8 mouse cellular contexts compared by ENCODE assay signal in the genomic region with DNA sequence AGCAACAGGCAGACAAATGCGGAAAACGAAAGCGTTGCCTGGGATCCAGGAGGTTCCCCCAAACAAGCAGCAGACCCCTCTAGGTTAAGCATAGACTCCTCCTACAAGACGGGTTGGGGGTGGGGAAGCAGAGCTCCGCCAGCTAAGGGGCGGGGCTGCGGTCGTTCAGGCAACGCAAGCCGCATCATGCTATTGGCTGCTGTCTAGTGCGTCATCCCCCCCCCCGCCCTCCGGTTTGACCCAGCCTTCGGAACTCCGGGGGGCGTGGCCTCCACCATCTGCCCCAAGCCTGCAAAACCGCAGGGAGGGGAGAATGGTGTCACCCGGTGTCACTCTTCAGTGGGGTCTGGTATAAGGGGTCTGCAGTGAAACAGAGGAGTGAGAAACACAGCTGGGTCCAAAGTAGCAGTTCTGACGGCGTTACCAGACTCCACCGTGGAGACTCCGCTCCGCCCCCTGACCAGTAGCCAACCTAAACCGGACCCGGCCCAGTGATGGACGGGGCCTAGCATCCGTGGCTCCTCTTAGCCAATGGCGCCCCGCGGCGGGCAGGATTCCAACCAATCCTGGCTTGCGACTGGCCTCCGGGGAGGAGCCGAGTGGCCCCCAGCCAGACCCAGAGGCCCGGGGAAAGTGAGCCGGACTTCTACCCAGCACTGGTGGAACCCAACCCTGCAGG. TPM values are rescaled to one million over a fixed set of nuclear protein-coding genes. Genes with fewer than 3 reads are reported as not detected.
DNase-seq lines count a peak whose midpoint lies in the region; ATAC-seq lines count a peak whose summit lies in the region.

Sertad3 (plus strand) TSS at position 613 of the 679 bp plus-strand sequence.

- H3K9ac ChIP-seq in hindbrain, embryonic 16.5 days (ENCODE audit: low read depth, low read length) = peak within 1 kb of the TSS; percentile 67

- no peaks in the 10 kb centered on the region for H3K9me3 ChIP-seq in hindbrain, embryonic 16.5 days (ENCODE audit: control insufficient read depth, low read length)

- under 1% methylated on average over 36 of the region's 36 CpGs for WGBS in hindbrain, embryonic 16.5 days
- WGBS in macrophage (ENCODE audit: missing documents) = under 1% methylated on average over 31 of the region's 36 CpGs

- H3K27me3 ChIP-seq in hindbrain, embryonic 16.5 days (replicated peaks; ENCODE audit: control insufficient read depth, insufficient read depth, low read length) = no peaks in the 10 kb centered on the region

- H3K36me3 ChIP-seq in hindbrain, embryonic 16.5 days (ENCODE audit: control insufficient read depth, insufficient read depth, low read length) = no peaks in the 10 kb centered on the region
- H3K36me3 ChIP-seq in macrophage (ENCODE audit: inconsistent target) = peaks cover 13% of the 10 kb centered on the region

- H3K4me2 ChIP-seq in hindbrain, embryonic 16.5 days (ENCODE audit: low read length) = peak within 1 kb of the TSS; percentile 91

- peak within 1 kb of the TSS; percentile 80 for H3K27ac ChIP-seq in hindbrain, embryonic 16.5 days (ENCODE audit: low read depth, low read length)
- peak within 1 kb of the TSS; percentile 78 for H3K27ac ChIP-seq in macrophage

- peaks cover 9% of the 10 kb centered on the region for H3K4me1 ChIP-seq in hindbrain, embryonic 16.5 days (ENCODE audit: control insufficient read depth, insufficient read depth, low read depth, low read length)

- peaks cover 24% of the 10 kb centered on the region for H3K79me2 ChIP-seq in macrophage (ENCODE audit: inconsistent target)

- peak; percentile 94 for ATAC-seq in hindbrain, embryonic 16.5 days

- peak; percentile 94 for DNase-seq in T-cell, adult 2 months (ENCODE audit: low spot score)
- peak; percentile 100 for DNase-seq in cerebellum, postnatal 36 days
- DNase-seq in frontal cortex, postnatal 36 days (ENCODE audit: low spot score in 2 of 2) = peak; percentile 98 to 99
- DNase-seq in left cerebral cortex, adult 18-20 months (ENCODE audit: low spot score in 2 of 2) = peak; percentile 98 to 99
- DNase-seq in right cerebral cortex, adult 18-20 months = peak; percentile 98
- peak; percentile 99 for DNase-seq in urinary bladder, postnatal 10 days (ENCODE audit: low spot score)

- H3K4me3 ChIP-seq in hindbrain, embryonic 16.5 days (ENCODE audit: low read length) = peak within 1 kb of the TSS; percentile 70
- H3K4me3 ChIP-seq in macrophage (ENCODE audit: inconsistent target) = peak within 1 kb of the TSS; percentile 96

RNA-seq across cellular contexts. Expression of gene Sertad3, which starts in this region (rescaled TPM):
- polyA plus RNA-seq in hindbrain, embryonic 16.5 days (2015; fragmentation: Nextera tagmentation; extraction: Ambion mirVana) = 9.7 and 10.7 TPM in 2 replicates
- 1 to 10 TPM; 3.5 to 3.9 TPM for total RNA-seq in left cerebral cortex, adult 18-20 months (2021)
- 10 to 100 TPM in 5 of 26 experiments, 1 to 10 TPM in 16, under 1 TPM in 2, not detected in 3; 0.73 to 15.2 (median 5.4) TPM for total RNA-seq in macrophage (2018; cell fraction: chromatin; rRNA removed)
- total RNA-seq in macrophage (2018; cell fraction: cytosol; rRNA removed) = 10 to 100 TPM in 20 of 26 experiments, 1 to 10 TPM in 6; 1.5 to 25.1 (median 15.3) TPM
- 10 to 100 TPM in 12 of 26 experiments, 1 to 10 TPM in 14; 1.6 to 37.4 (median 9.6) TPM for total RNA-seq in macrophage (2018; cell fraction: nucleus; rRNA removed)
- polyA plus RNA-seq in macrophage (2018) = 9.9 to 24.4 TPM (median 12.1 TPM) in 3 replicates

Comparison
In these comparisons a context has a peak if more than half of its experiments do, and no peak if none do; other contexts are left out.
1. Peak in every context shown above with its lines: DNase-seq, ATAC-seq, H3K4me3 ChIP-seq and H3K27ac ChIP-seq.